Mouse (Mus musculus): ENCODE measurements at regions not wholly inside any gene's neighbourhood (a gene's known extent, or its start where the extent isn't known, plus 50 kb on each side); places are given as distances from the start of the nearest gene placed in this dataset.

DNA sequence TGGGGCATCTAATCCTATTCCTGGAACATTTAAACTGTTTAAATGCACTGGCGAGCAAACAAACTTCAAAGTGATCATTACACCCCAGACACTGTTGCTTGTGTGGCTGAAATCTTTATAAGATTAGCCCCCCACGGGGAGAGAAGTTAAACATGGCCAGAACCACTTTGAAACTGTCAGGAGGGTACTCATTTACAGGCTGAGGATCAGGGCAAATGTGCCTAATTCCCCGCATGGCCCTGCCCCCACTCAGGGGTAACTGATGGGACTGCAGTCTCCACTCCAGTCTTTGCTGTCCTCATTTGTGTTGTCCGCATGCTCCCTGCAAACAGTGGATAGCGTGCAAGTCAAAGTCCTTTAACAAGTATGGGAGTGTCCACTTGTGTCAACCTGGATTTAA, 258.9 kb upstream of the BC052040 start:
- TF ChIP-seq CTCF (IDR thresholded peaks at IDR 0.05; ENCODE audit: control insufficient read depth, insufficient read depth, insufficient read length) (no peak), USF1 (IDR thresholded peaks at IDR 0.05; ENCODE audit: low read depth) (no peak)

Measured in C2C12 (cell line).